Mouse (Mus musculus) C2C12 (cell line): ENCODE data around the gene Kcnt1.

ENCODE experiments used
- CTCF ChIP-seq: IDR thresholded peaks from one replicate; pipeline ENCODE4 v1.5.1; 2011; ENCODE audit not compliant: control insufficient read depth, insufficient read depth, insufficient read length
- FOSL1 ChIP-seq: IDR thresholded peaks from one replicate; pipeline ENCODE4 v1.8.0; 2011; ENCODE audit warnings: mild to moderate bottlenecking, low read length; ENCODE audit not compliant: poor library complexity, insufficient read depth, severe bottlenecking
- MAX ChIP-seq: IDR thresholded peaks from one replicate; pipeline ENCODE4 v1.6.1; 2011; ENCODE audit warnings: mild to moderate bottlenecking, control low read depth
- MYOG ChIP-seq: IDR thresholded peaks from one replicate; pipeline ENCODE4 v1.6.1; 2011; ENCODE audit not compliant: control insufficient read depth, insufficient read length; ENCODE audit errors: extremely low read depth
- USF1 ChIP-seq: IDR thresholded peaks from one replicate; pipeline ENCODE4 v1.6.1; 2011; ENCODE audit warnings: low read depth, mild to moderate bottlenecking, control low read depth, moderate library complexity

- TF ChIP-seq CTCF (peak; percentile 61), MAX (no peak), USF1 (no peak), MYOG (no peak), FOSL1 (no peak)
Measured at GRCm38 (mm10) chr2:25850330-25850729, 13.2 kb upstream of the Kcnt1 start.
